Mouse (Mus musculus) inflammation-experienced regulatory T-cells, adult 6 months (primary cell): ENCODE results near the gene Rps18. TPM values are rescaled to one million over a fixed set of nuclear protein-coding genes. Genes with fewer than 3 reads are reported as not detected.
"Not testable (repeated sequence)": the region's sequence is repeated elsewhere in the genome, so short reads cannot be mapped to it uniquely, and the experiment has no call there.

ENCODE experiments used
- ATAC-seq: one replicate; pipeline ENCODE4 v1.8.0; 2017
- polyA plus RNA-seq, 3 experiments: library from polyadenylated mRNA; unstranded; fragments of 100-300 nt; shearing (Covaris generic); gene quantifications; one replicate each; pipeline ENCODE4 v1.2.1; 2017

Gene Rps18
- polyA plus RNA-seq, 3 experiments from 2014 or later = 3,532 to 7,587 (median 7,167) TPM

DNA sequence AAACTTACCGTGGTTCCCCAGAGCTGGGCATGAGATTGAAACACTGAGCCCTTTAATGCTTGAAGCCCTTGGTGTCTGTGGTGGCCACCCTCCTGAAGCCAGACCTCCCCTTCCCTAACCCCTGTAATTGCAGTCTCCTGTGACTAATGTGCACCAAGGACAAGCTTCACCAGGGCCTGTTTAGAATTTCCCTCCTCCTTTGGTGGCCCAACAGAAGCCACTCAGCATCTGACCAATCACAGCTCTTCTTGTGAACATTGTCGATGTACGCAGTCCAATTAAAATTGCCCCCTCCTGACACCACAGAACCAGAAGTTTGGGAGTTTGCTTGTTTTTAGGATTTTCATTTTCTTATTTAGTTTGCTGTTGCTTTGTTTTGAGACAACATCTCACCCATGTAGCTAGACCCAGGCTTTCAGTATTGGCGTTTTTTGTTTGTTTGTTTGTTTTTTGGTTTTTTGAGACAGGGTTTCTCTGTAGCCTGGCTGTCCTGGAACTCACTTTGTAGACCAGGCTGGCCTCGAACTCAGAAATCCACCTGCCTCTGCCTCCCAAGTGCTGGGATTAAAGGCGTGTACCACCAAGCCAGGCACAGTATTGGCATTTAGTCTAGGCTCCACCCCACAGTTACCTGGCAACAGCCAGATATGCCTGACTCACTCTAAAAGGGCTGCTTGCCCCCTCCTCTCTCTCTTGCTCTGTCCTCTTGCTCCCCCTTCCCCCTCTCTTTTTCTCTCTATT is 51.7 kb downstream of the Rps18 start:
- not testable (repeated sequence) for ATAC-seq

DNA sequence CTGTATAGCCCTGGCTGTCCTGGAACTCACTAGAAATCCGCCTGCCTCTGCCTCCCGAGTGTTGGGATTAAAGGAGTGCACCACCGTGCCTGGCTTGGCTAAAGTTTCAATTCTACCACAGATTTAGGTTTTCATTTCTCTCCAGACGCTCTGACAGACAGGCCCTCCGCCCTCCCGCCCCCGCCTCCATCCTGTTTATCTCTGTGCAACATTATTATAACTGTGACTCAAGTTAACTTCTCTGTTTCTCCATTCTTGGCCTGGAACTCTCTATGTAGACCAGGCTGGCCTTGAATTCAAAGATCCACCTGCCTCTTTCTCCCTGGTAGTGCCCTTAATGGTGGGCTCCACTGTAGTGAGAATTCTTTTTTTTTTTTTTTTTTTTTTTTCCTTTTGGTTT is 53.3 kb downstream of the Rps18 start:
- ATAC-seq = peak; percentile 56

DNA sequence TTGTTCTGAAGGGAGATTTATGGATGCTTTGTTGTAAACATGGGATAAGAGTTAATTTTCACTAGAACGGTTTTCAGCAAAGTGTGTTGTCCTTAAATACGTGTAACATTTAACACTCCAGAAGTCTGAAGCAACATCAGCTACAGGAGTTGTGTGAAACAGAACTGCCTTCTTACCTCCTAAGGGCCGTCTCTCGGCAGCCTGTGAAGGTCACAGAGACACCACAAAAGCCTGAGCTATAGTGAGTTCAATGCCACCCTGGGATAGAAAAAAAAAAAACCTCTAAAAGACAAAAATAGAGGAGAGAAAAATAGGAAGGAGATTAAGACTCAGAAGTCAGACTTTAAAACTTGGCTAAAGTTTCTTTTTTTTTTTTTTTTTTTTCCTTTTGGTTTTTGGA is 53.7 kb downstream of the Rps18 start:
- no peak for ATAC-seq

Other genes starting within 250 kb of the Rps18 start
- gene March2, start 237.3 kb downstream of the Rps18 start, polyA plus RNA-seq = 10 to 100 TPM; 22.4 to 38.0 (median 23.1) TPM
- 100 to 1,000 TPM; 261 to 354 (median 270) TPM for gene Rab11b, start 195.5 kb downstream of the Rps18 start, polyA plus RNA-seq
- 1 to 10 TPM; 3.5 to 5.9 (median 4.1) TPM for gene Angptl4, start 174.2 kb downstream of the Rps18 start, polyA plus RNA-seq
- gene Kank3, start 145.5 kb downstream of the Rps18 start, polyA plus RNA-seq = 1 to 10 TPM; 2.4 to 2.7 (median 2.4) TPM
- gene Rps28, start 131.4 kb downstream of the Rps18 start, polyA plus RNA-seq = 1,000 to 10,000 TPM; 1,118 to 2,316 (median 1,890) TPM
- gene Ndufa7, start 131.4 kb downstream of the Rps18 start, polyA plus RNA-seq = 100 to 1,000 TPM; 364 to 457 (median 417) TPM
- gene Cd320, start 112.9 kb downstream of the Rps18 start, polyA plus RNA-seq = 10 to 100 TPM; 11.2 to 11.6 (median 11.2) TPM
- not detected for gene Gm7029, start 82.2 kb downstream of the Rps18 start, polyA plus RNA-seq
- gene Kifc1, start 65.3 kb downstream of the Rps18 start, polyA plus RNA-seq = 1 to 10 TPM in 2 of 3 experiments, under 1 TPM in 1; 0.20 to 7.4 (median 1.3) TPM
- 10 to 100 TPM in 1 of 3 experiments, 1 to 10 TPM in 2; 5.3 to 10.1 (median 5.4) TPM for gene Platr17, start 50.9 kb downstream of the Rps18 start, polyA plus RNA-seq
- gene Daxx, start 46.6 kb downstream of the Rps18 start, polyA plus RNA-seq = 100 to 1,000 TPM; 101 to 116 (median 102) TPM
- 100 to 1,000 TPM; 367 to 428 (median 385) TPM for gene Tapbp, start 40.1 kb downstream of the Rps18 start, polyA plus RNA-seq
- gene Zbtb22, start 40.1 kb downstream of the Rps18 start, polyA plus RNA-seq = 1 to 10 TPM; 3.7 to 6.8 (median 4.8) TPM
- gene Rgl2, start 26.5 kb downstream of the Rps18 start, polyA plus RNA-seq = 10 to 100 TPM; 14.3 to 37.4 (median 31.7) TPM
- 100 to 1,000 TPM; 114 to 135 (median 124) TPM for gene Pfdn6, start 15.7 kb downstream of the Rps18 start, polyA plus RNA-seq
- 10 to 100 TPM in 2 of 3 experiments, 1 to 10 TPM in 1; 6.8 to 11.0 (median 10.1) TPM for gene Wdr46, start 15.3 kb downstream of the Rps18 start, polyA plus RNA-seq
- gene B3galt4, start 4.5 kb downstream of the Rps18 start, polyA plus RNA-seq = 10 to 100 TPM; 12.8 to 15.1 (median 13.9) TPM
- 10 to 100 TPM; 27.6 to 30.0 (median 27.8) TPM for gene Vps52, start 189 bp downstream of the Rps18 start, polyA plus RNA-seq
- gene H2-K1, start 44.3 kb upstream of the Rps18 start, polyA plus RNA-seq = 1,000 to 10,000 TPM; 4,943 to 7,708 (median 5,398) TPM
- 1 to 10 TPM; 1.6 to 2.8 (median 2.5) TPM for gene Ring1, start 68.7 kb upstream of the Rps18 start, polyA plus RNA-seq
- 10 to 100 TPM; 28.0 to 31.5 (median 30.7) TPM for gene H2-Ke6, start 72.1 kb upstream of the Rps18 start, polyA plus RNA-seq
- 10 to 100 TPM; 40.8 to 49.3 (median 44.7) TPM for gene Slc39a7, start 75.7 kb upstream of the Rps18 start, polyA plus RNA-seq
- gene Rxrb, start 75.8 kb upstream of the Rps18 start, polyA plus RNA-seq = 10 to 100 TPM in 2 of 3 experiments, 1 to 10 TPM in 1; 7.8 to 10.6 (median 10.1) TPM
- gene Col11a2, start 83.4 kb upstream of the Rps18 start, polyA plus RNA-seq = under 1 TPM in 1 of 3 experiments, not detected in 2; 0.21 TPM
- gene H2-Oa, start 136.3 kb upstream of the Rps18 start, polyA plus RNA-seq = 10 to 100 TPM; 14.3 to 81.2 (median 53.9) TPM
- 100 to 1,000 TPM in 2 of 3 experiments, 10 to 100 TPM in 1; 75.8 to 241 (median 198) TPM for gene H2-DMa, start 163.5 kb upstream of the Rps18 start, polyA plus RNA-seq
- gene Brd2, start 166.6 kb upstream of the Rps18 start, polyA plus RNA-seq = 100 to 1,000 TPM; 115 to 154 (median 144) TPM
- 10 to 100 TPM in 2 of 3 experiments, 1 to 10 TPM in 1; 9.2 to 14.4 (median 11.3) TPM for gene H2-DMb2, start 187.3 kb upstream of the Rps18 start, polyA plus RNA-seq
- gene H2-DMb1, start 197.1 kb upstream of the Rps18 start, polyA plus RNA-seq = 1 to 10 TPM; 2.3 to 5.0 (median 4.5) TPM
- gene Tap1, start 231.6 kb upstream of the Rps18 start, polyA plus RNA-seq = 100 to 1,000 TPM; 174 to 216 (median 189) TPM
- gene Psmb9, start 231.8 kb upstream of the Rps18 start, polyA plus RNA-seq = 100 to 1,000 TPM; 330 to 403 (median 338) TPM
- 1,000 to 10,000 TPM in 2 of 3 experiments, 100 to 1,000 TPM in 1; 835 to 1,025 (median 1,010) TPM for gene Psmb8, start 241.7 kb upstream of the Rps18 start, polyA plus RNA-seq
- gene Tap2, start 247.5 kb upstream of the Rps18 start, polyA plus RNA-seq = 100 to 1,000 TPM in 2 of 3 experiments, 10 to 100 TPM in 1; 94.0 to 181 (median 103) TPM